Mouse (Mus musculus) testis, adult 2 months (tissue): ENCODE measurements around the gene Nectin1. TPM values are rescaled to one million over a fixed set of nuclear protein-coding genes. Genes with fewer than 3 reads are reported as not detected.

Experiments
- H3K27ac ChIP-seq: fragments of 200-500 bp; 2 replicates; pipeline ENCODE4 v1.5.1; 2012; ENCODE audit warnings: low read depth, low read length; ENCODE audit not compliant: control insufficient read depth, insufficient read depth
- H3K27me3 ChIP-seq: fragments of 200-500 bp; 2 replicates; pipeline ENCODE4 v1.6.1; 2012; ENCODE audit warnings: mild to moderate bottlenecking, low read length, moderate library complexity; ENCODE audit not compliant: control insufficient read depth, insufficient read depth
- H3K36me3 ChIP-seq: fragments of 200-500 bp; 2 replicates; pipeline ENCODE4 v1.6.1; 2012; ENCODE audit warnings: mild to moderate bottlenecking, low read length; ENCODE audit not compliant: control insufficient read depth, insufficient read depth
- H3K4me1 ChIP-seq: fragments of 200-500 bp; 2 replicates; pipeline ENCODE4 v1.6.1; 2012; ENCODE audit warnings: low read length; ENCODE audit not compliant: control insufficient read depth, insufficient read depth
- H3K4me3 ChIP-seq: fragments of 200-500 bp; 2 replicates; pipeline ENCODE4 v1.5.1; 2012; ENCODE audit warnings: low read depth, mild to moderate bottlenecking, low read length, moderate library complexity, mixed read lengths; ENCODE audit not compliant: control insufficient read depth
- CTCF ChIP-seq: fragments of 200-500 bp; IDR thresholded peaks from 2 replicates; pipeline ENCODE4 v1.5.1; 2012; ENCODE audit warnings: low read depth, mild to moderate bottlenecking, inconsistent platforms, low read length, moderate library complexity; ENCODE audit not compliant: control insufficient read depth, insufficient read depth, insufficient replicate concordance
- POLR2A ChIP-seq: fragments of 200-500 bp; IDR thresholded peaks from 2 replicates; pipeline ENCODE4 v1.6.1; 2012; ENCODE audit warnings: low read depth, mild to moderate bottlenecking, inconsistent platforms, low read length, moderate library complexity; ENCODE audit not compliant: control insufficient read depth
- polyA plus RNA-seq: library from polyadenylated mRNA; depleted of rRNA; stranded (reverse); fragments of >200 nt; gene quantifications from 2 replicates; pipeline ENCODE4 v1.2.3, GENCODE M21; 2012

The Nectin1 gene
- polyA plus RNA-seq, 1 experiment, result 2.2 TPM

DNA sequence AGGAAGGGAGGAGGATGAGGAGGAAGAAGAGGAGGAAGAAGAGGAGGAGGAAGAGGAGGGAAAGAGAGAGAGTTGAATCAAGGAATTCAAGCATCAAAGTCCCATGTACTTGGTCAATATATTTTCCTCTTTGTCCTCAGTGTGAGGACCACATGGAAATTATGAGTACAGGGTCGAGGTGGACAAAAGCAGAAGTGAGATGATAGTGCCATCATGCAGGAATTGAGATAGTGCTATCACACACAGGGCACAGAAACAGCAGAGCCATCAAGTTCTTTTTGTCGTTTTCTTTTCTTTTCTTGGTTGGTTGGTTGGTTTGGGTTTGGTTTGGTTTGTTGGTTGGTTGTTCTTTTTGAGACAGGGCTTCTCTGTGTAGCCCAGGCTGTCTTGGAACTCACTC, 2.5 kb upstream of the Nectin1 start:
- H3K27me3 ChIP-seq, result peaks cover 2% of the 10 kb centered on the region
- H3K27ac ChIP-seq, result no peak overlapping the region
- no peak overlapping the region for H3K4me3 ChIP-seq
- TF ChIP-seq CTCF, result no peak
- no peak for TF ChIP-seq POLR2A
- H3K36me3 ChIP-seq, result no peaks in the 10 kb centered on the region
- H3K4me1 ChIP-seq, result peaks cover 26% of the 10 kb centered on the region

GRCm38 (mm10) chr9:43742066-43742465, 1.7 kb upstream of the Nectin1 start:
- TF ChIP-seq POLR2A (no peak), CTCF (no peak)
- no peak overlapping the region for H3K27ac ChIP-seq
- H3K4me1 ChIP-seq, result peaks cover 26% of the 10 kb centered on the region
- no peak overlapping the region for H3K4me3 ChIP-seq
- H3K27me3 ChIP-seq, result peaks cover 2% of the 10 kb centered on the region
- no peaks in the 10 kb centered on the region for H3K36me3 ChIP-seq

- H3K27me3 ChIP-seq, result peaks cover 2% of the 10 kb centered on the region
- TF ChIP-seq POLR2A, result no peak
- TF ChIP-seq CTCF, result no peak
- H3K36me3 ChIP-seq, result no peaks in the 10 kb centered on the region
- H3K4me3 ChIP-seq, result peak overlapping the region; percentile 72
- no peak overlapping the region for H3K27ac ChIP-seq
- H3K4me1 ChIP-seq, result peaks cover 20% of the 10 kb centered on the region
These were observed 710 bp upstream of the Nectin1 start for GRCm38 (mm10) chr9:43742902-43743646.

- Histone ChIP-seq H3K27me3 (peaks cover 2% of the 10 kb centered on the region), H3K4me1 (peaks cover 20% of the 10 kb centered on the region), H3K4me3 (peak overlapping the region; percentile 72), H3K36me3 (no peaks in the 10 kb centered on the region), H3K27ac (no peak overlapping the region)
- TF ChIP-seq POLR2A (no peak), CTCF (no peak)
These were observed 576 bp downstream of the Nectin1 start for GRCm38 (mm10) chr9:43744138-43744981.

DNA sequence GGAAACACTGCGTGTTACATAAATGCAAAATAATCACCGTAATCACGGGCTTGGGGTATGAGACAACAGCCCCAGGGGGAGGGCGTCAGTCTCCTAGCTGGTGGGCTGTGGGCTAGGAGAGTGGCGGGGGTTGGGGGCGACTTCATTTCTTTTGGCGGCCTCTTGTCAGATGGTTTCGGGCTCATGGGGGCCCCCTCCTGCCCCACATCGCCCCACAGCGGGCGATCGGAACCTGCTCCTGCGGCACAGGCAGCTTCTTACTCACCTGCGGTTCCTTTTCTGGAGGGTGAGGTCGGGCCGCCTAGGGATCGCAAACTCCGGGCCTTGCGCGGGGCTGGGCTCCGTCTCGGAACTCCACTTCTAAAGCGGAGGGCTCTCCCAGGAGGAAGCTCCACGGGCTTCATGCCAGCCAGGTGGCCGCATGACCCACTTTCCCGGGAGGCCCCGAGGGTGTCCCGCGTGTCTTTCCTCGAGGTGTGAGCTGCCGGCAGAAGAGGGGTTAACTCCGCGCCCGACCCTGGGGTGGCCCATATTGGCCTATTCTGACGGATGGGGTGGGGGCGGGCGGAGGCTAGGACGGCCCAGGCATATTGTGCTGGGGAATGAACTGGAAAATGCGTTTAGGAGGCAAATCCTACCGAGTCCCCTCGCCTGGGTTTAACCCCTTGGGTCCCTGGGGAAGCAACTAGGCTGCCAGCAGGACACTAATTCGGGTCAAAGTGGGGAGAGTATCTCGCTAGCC, 1.4 kb downstream of the Nectin1 start:
- TF ChIP-seq CTCF (no peak), POLR2A (no peak)
- Histone ChIP-seq H3K4me1 (peaks cover 20% of the 10 kb centered on the region), H3K36me3 (no peaks in the 10 kb centered on the region), H3K4me3 (peak overlapping the region; percentile 8), H3K27me3 (peaks cover 2% of the 10 kb centered on the region), H3K27ac (no peak overlapping the region)

DNA sequence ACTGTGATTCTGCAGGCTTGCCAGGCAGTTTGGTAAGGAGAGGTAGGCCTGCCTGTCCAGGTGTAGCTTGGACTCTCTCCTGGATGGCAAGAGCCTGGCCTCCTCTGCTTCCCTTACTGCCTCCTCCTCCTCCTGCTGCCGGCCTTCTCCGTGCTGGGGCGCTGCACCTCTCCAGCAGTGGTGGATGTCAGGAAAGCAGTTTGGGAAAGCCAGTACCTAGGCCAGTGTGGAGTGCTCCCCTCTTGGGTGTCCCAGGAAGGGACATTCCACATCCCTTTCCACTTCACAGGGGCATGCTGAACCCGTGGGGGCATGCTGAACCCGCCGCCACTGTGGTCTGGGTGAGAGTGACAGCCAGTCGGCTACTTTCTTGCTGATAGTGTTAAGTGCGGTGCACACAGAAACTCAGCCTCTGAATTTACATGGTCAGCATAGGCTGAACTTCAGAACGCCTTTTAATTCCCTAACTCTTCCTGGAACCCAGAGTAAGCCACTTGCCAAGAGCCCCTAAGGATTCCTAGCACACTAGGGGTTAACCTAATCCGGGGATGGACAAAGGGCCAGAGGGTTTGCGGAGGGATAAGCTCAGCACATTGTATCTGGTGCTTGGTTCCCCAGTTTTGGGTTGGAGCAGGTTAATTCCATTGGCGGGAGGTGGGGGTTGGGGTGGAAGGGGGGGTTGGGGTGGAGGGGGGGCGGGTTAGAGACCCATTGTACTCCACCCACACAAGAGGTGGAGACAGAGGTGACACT, 2.3 kb downstream of the Nectin1 start:
- H3K27ac ChIP-seq, result no peak overlapping the region
- peaks cover 2% of the 10 kb centered on the region for H3K27me3 ChIP-seq
- H3K36me3 ChIP-seq, result no peaks in the 10 kb centered on the region
- H3K4me3 ChIP-seq, result no peak overlapping the region
- TF ChIP-seq POLR2A (no peak), CTCF (no peak)
- peaks cover 20% of the 10 kb centered on the region for H3K4me1 ChIP-seq

- Histone ChIP-seq H3K27ac (no peak overlapping the region), H3K4me3 (no peak overlapping the region), H3K4me1 (peaks cover 20% of the 10 kb centered on the region), H3K36me3 (no peaks in the 10 kb centered on the region), H3K27me3 (peaks cover 2% of the 10 kb centered on the region)
- TF ChIP-seq POLR2A (no peak), CTCF (no peak)
These were observed 3.9 kb downstream of the Nectin1 start for GRCm38 (mm10) chr9:43747710-43748109.
